Mouse (Mus musculus): Measurements from ENCODE around the gene Map1b.

Map1b gene

DNA sequence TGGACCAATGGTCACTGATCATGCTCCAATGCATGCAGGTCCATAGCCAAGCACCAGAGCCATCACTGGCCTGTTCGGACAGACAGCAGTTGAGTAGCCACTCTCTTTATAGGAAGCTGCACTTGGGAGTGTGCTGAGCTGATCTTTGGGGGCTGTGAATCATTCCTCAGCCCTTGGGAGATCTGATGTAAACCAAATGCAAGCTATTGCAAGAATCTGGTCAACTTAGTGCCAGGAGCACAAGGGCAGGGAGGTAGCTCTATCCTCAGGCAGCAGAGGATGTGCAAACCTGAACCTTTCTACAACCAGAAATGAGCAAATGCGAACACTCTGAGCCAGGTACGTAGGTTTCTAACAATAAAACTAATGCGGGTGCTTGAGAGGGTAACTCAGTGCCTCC is 26.3 kb downstream of the Map1b start:
- CTCF ChIA-PET = no interaction called here

DNA sequence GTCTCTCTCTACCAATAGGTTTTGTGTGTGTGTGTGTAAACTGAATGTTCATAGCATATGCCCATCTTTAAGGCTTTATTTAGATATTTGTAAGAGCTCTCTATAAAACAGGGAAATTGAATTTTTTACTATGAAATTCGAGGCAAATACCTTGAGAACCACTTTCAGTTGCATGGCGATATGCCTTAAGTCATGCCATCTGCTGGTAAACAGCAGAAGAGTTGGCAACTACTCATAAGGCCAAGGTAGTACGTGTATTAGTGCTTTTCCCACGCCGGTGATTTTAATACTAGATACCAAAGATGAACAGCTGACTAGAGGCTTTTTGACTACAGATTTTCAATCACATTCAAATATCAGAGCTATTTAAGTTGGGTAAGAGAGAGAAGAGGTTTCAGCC is 27.2 kb downstream of the Map1b start:
- CTCF ChIA-PET = no interaction called here

DNA sequence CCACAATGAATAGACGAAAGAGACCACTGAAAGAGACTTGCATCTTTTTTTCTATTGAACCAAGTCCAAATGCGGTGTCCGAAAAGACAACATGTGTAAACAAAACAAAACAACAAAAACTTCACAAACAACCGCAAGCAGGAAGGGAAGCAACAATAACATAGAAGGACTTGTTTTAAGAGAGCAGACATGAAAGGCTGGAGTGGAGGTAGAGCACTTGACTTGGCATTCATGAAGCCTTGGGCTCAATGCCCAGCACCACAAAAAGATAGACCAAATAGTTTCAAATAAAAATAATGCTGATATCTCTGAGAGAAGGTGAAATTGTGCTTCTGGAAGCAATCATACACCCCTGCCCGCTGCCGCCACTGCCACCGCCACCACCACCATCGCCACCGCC is 30.5 kb downstream of the Map1b start:
- CTCF ChIA-PET = no interaction called here

DNA sequence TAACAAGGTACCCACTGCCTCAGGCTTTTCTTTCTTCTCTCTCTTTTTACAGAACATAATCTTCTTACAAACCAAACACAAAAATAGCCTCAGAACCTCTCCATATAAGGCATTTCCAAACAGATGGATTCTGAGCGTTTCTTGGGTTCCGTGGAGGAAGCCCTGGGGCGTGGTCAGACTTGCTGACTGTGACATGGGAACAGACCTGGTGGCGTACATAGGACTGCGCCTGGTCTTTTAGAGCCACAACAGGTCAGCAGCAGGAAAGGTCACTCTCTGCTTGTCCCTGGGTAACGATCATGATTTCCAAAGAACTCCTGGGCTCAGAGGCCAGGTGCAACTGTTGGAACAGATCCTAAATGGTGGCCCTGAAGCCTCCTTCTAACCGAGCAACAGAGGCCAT is 31.0 kb downstream of the Map1b start:
- CTCF ChIA-PET = no interaction called here

DNA sequence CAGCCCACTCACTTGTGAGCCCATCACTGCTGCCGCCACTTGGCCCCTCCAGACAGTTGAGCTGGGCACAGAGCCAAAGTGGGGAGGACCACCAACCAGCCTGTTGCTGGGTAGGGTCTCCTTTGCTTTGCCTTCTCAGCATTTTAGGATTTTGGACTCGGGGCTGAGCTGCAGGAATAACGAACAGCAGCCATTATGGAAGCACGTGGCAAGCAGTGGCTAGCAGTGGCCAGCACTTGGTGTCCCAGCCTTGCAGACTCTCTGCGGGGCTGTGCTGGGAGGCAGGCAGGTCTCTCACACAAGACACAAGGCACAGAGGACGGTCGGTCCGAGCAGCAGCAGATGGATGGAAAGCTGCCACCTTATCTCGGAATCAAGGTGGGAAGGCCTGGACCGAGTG is 31.4 kb downstream of the Map1b start:
- CTCF ChIA-PET = no interaction called here

DNA sequence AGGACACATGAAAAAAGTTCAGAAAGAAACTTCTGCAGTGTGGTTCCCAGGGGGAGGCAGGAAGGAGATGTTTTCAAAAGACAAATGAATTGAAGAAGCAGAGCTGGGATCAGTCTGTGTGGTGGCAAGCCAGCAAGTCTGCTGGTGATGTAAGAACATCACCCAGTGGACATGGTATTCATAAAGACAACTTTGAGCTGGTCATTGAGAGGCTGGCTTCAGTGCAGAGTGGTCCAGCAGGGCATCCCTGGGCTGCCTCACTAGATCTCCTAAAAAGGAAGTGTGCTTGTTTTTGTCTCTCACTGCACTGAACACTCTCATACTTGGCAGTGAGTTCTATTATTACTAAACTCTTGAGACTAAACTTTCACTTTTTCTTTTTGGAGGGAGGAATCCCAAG is 32.9 kb downstream of the Map1b start:
- CTCF ChIA-PET = no interaction called here

DNA sequence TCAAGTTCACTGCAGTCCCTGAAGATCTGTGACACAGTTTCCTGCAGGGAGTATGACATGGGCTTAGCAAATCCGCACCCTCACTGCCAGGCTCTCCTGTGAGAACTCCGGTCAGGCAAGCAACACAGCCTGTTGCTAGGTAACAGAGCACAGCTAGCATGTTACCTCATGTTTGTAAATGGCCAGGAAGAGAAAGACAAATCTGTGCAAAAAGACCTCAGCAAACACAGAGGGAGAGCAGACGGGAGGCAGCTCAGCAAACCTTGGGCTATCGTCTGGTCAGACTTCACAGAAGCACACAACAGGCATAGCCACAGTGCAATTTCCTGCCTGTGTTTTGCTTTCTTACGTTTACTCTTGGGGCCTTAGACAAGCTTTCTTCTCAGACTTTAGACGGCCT is 40.9 kb downstream of the Map1b start:
- CTCF ChIA-PET = no interaction called here

DNA sequence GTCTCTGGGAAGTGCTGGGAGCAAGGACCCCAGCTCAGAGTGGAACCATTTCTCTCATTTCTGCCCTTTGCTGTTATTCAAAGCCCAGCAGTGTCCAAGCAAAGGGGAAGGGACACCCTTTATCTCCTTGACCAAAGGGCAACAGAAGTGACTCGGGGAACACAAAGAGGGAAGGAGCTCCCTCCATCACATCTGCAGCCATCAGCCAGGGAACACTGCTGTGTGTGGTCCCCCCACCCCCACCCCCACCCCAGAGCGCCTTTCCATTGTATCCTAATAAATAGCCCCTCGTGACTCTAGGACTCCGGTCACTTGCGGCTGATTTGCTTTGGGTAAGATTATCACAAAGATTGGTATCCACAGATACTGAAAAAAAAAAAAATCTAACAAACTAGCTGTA is 41.3 kb downstream of the Map1b start:
- CTCF ChIA-PET = no interaction called here

DNA sequence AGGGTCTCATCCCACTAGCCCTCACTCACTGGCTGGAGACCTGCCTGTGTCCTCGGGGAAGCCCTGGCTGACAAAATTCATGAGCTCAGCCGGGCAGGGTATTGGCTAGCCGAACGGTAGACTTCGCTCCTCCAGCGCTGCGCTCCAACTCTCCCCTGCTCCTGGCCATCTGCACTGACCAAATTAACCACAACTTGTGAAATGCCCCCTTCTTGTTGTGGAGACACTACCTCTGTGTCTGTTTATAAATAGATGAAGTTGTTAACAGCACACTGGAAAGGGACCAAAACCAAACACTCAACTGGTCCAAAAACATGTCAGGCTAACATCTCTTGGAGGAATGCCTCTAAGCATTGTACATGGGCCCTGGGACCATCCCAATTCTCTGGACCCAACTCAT is 42.2 kb downstream of the Map1b start:
- CTCF ChIA-PET = no interaction called here

DNA sequence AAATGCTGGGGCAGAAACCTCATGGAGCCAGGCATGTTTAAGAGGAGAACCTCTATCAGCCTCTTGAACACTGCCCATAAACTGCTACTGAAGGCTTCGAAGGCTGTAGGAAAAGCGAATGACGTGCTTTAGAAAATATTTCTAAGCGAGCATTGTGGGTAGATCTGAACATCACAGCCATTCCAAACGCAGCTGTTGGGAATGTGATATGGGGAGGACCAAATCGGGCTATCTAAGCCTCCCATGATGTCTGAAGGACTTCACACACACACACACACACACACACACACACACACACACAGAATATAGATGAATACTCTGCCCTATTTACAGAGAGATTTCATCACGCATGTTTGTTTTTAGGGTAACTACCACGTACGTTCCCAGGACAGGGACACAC is 44.3 kb downstream of the Map1b start:
- CTCF ChIA-PET = no interaction called here

DNA sequence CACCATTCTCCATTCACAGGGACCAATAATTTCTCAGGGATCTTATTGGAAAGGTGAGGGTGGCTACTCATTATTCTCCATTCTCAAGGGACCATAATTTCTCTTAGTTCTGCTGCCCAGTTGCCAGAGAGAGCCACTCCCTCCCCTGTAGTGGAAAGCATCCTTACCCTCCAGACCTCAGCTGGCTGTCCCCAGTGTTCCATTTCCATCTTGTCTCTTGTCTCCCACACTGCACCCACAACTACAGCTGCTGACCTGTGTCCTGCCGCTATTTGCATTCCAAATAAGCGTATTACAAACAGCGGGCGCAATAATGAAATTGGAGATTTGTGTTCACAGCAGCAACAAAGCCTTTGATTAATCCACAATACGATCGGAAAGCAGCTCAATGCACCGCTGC is 46.3 kb downstream of the Map1b start:
- CTCF ChIA-PET = no interaction called here

DNA sequence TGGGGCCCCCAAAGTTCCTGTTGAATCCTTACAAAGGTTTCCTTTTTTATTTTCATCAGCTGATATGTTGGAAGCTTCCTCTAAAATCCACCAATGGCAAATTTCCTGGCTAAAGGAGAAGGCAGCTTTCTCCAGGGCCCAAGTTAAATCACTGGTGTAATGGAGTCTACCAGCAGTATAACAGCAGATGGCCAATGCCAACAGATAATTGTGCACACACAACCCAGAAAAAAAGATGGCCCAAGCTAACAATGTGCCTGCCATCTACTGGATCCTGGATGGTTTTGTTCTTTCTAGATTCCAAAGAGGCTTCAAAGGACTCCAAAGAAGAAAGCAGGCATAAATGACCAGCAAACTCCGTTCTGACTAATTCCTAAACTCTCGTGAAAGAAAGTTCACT is 48.1 kb downstream of the Map1b start:
- CTCF ChIA-PET = no interaction called here

DNA sequence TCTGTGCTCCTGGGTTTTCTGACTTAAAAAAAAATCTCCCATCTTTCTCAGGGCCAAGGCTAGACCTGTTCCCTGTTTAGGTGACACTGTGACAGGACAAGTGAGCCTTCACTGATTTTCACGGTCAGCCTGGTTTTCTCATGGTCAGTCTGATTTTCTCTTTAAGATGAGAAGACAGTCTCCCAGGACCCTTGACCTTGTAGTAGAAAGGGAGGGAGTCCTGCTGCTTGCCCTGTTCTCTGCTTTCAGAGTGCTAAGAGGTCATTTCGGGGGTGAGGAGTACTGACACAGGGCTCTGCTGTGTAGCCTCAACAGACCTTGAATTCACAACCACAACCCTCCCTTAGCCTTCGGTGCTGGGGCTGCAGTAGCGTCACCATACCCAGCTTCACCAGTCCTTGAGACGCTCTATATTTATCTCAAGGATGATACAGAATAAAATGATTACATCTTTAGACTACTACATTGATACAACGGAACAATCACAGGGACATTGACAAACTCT is 49.5 kb downstream of the Map1b start:
- CTCF ChIA-PET = no interaction called here

DNA sequence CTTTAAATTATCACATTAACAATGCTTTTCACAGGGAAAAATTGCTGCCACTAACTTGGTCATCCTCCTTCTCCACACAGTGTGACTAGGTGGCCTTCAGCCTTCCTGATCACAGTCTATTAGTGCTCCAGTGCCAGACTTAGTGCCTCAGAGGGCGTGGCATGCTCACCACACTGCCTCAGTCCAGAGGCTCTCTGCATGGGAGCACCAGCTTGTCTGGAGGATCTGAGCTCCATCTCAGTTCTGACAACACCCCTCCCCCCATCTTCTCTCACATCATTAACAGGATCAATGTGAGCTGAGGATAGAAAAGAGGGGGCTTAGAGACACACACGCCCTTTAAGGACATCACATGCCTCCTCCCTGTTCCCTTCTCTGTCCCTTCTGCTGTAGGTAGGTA is 50.3 kb downstream of the Map1b start:
- CTCF ChIA-PET = no interaction called here

DNA sequence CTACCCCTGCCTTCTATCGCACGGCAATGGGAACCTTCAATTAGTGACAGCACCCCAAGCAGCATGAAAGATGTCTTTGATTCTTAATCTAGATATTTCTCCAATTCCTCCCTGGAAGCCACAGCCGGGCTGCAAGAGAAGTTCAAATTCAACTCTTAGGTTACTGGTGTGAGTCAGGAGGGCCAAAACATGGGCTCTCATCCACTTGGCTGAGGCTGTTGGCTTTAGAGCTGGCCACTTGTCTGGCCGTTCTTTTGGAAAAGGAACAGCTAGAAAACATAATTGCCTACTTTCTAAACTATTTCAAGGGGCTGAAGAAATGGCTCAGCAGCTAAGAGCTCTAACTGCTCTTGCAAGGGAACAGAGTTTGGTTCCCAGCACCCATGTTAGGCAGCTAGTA is 51.8 kb downstream of the Map1b start:
- CTCF ChIA-PET = no interaction called here

DNA sequence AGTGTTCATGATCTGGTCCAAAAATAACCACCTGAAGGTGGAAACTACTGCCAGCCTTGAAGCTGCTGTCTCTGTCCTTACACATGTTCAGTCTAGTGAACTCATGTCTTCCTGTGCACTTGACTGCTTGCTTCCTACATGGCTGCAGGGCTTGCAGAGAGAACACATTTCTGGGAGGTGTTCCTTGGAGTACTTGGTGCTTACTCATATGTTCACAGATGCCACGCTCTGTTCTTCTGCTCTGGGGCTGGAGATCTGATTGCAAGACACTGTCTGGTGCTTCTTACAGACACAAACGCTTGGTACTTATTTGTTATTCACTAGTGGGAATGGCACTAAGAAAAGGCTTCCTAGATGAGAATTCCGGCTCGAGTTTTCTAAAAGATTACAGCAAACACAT is 54.5 kb downstream of the Map1b start:
- CTCF ChIA-PET = no interaction called here

DNA sequence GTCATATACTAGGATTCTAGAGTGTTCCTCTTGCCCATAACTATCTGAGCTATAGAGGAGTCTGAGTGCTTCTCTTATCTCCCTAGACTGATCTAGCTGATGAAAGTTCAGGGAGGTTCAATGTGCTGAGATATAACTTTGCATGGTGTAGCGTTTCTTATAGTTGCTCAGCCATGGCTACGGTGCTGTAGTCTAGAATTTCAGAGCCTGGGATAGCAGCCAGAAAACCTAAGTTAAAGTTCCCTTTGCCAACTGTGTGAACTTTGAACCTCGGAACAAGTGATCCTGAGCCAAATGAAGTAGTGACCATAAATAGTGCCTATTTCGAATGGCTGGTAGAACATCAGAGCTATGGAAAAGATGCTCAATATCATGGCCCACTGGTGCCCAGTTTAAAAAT is 56.7 kb downstream of the Map1b start:
- CTCF ChIA-PET = no interaction called here

DNA sequence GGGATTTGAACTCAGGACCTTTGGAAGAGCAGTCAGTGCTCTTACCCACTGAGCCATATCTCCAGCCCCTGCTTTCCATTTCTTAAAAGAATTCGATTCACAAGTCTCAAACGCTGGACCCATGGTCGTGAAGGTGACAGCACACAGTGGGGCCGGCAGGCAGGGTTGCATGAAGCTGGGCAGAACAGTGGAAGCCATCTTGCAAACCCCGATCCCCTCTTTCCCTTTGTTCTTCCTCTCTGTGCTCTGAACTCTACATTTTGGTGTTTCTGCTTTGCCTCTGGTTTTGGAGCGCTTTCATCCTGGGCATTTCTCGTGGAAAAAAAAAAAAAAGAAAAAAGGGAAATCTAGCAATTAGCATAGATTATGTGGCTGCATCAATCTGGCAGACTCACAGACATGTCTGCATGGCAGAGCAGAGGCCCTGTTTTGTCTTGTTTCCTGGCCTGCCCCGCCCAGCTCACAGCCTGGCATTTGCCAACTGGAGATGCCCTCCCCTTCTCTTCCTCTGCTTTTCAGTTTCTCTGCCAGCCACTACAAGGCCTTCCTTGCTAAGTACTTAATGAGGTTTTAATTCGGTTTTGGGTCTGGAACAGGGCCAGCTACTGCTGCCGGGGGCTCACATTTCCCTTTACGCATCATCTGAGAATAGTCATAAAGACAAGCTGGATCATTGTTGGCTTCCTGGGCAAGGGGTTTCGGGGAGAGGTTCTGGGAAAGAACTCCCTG is 57.5 kb downstream of the Map1b start:
- CTCF ChIA-PET = no interaction called here

DNA sequence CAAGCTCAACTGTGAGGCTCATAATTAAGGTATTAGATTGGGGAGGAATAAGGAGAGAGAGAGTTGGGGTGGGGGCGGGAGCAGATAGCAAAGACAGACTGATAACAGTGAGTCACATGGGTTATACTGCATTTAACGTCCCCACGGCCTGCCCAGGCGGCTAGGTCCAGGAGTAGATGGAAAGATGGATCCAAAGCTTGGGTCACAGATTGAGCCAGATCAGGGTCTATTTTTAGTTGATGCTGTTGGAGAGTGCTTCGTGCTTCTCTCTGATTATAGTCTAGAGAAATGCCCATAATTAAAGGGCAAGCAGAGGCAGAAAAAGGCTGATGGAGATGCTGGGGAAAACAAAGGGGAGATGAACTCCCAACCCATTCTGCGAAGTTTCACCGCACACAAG is 61.4 kb downstream of the Map1b start:
- CTCF ChIA-PET = no interaction called here

DNA sequence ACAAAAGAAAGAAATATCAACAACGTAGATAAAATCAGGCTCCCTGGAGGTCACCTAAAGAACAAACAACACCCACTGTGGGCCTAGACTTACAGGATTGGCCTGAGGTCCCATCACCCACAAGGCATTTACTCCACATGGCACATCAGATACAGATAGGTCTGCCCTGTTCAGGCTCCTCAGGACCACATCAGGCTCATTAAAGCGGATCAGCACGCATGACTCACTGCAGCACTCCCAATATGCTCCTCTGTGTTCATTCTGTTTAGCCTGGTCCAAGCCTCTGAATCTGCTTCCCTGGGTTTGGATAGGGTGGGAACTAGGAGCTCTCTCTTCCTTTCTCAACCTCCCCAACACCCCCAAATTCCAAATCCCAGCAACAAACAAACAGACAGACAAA is 63.9 kb downstream of the Map1b start:
- CTCF ChIA-PET = no interaction called here

DNA sequence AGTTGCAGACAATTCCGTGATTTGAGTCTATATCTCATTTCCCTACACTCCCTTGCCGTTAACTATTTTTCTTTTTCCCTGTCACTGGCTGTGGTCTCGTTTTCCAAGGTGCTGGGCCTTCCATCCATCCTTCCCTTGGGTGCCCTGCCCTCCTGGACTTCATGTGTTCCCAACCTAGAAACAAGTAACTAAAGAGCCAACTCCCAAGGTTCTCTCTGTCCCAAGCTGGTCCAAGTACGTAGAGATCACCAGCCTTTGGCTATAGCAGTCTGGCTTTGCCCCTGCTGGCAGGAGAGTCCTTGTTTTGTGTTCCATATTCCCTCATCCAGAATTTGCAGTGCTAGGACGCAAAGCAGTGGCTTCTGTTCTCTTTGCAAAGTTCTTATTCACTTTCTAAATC is 65.1 kb downstream of the Map1b start:
- CTCF ChIA-PET = no interaction called here

DNA sequence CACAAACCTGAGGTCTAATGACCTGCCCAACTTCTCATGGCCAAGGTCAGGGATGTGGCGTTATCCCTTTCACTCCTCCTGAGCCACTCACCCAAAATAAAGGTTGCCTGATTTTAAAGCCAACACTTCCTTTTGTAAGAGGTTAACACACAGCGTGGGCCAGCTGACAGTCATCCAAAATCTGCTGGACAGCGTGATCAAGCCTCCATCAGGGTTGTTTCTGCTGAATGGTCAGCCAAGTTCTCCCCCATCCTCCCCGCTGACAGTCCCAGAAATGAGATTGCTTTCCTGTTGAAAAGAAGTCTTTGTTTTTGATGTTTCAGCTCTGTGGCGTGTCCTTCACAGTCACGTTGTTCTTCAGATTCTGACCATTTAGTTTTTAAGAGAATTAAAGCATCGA is 65.6 kb downstream of the Map1b start:
- CTCF ChIA-PET = no interaction called here

DNA sequence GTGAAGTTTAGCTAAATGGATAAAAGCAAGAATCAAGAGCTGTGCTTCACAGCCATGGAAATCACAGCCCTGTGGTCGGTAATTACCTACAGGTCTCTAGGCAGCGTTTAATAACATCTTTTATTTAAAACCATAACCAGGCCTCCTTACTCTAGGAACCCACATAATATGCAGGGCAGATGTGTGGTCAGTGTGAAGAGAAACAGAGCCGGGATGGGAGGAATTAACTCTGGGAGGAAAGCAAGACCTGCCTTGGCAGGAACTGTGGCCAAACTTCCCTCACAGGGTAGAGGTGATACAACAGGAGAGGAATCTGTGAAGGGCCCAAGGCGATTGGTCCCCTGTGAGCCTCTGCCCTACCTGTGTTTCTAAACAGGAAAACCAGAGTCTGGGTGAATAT is 66.8 kb downstream of the Map1b start:
- CTCF ChIA-PET = no interaction called here

DNA sequence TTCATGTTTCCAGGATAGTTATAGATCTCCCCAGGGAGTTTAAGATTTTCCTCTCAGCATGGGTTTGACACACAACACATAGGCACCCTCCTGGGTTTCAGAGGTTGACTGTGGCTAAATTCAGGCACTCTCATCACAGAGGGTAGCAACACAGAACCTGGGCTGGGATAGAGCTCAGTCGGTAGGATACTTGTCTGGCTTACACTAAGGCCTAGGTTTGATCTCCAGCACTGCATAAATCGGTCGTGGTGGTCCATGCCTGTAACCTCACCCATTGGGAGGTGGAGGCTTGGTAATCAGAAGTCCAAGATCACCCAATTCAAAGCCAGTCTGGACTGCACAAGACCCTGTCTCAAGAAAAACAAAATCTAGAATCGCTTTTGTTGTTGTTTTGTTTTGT is 68.1 kb downstream of the Map1b start:
- CTCF ChIA-PET = no interaction called here
